Mouse (Mus musculus) right cerebral cortex, postnatal 4 days (tissue): ENCODE measurements around the gene Tgoln1.

ENCODE experiments used
- DNase-seq: peaks from one replicate; pipeline ENCODE4 v3.0.0-alpha.2; 2022

Tgoln1 gene

GRCm38 (mm10) chr6:72593011-72593803 lies 23.6 kb downstream of the Tgoln1 start:
- no peak for DNase-seq

GRCm38 (mm10) chr6:72590111-72590510 lies 26.7 kb downstream of the Tgoln1 start:
- no peak for DNase-seq

GRCm38 (mm10) chr6:72588307-72588706 lies 28.5 kb downstream of the Tgoln1 start:
- DNase-seq: no peak

GRCm38 (mm10) chr6:72586701-72587100 lies 30.1 kb downstream of the Tgoln1 start:
- no peak for DNase-seq

- no peak for DNase-seq
Measured at GRCm38 (mm10) chr6:72584154-72584553, 32.6 kb downstream of the Tgoln1 start.

- no peak for DNase-seq
Measured at GRCm38 (mm10) chr6:72583211-72583839, 33.5 kb downstream of the Tgoln1 start.

GRCm38 (mm10) chr6:72581625-72582382 lies 35.0 kb downstream of the Tgoln1 start:
- DNase-seq: no peak

- no peak for DNase-seq
Measured at GRCm38 (mm10) chr6:72576041-72576440, 40.8 kb downstream of the Tgoln1 start.

GRCm38 (mm10) chr6:72571826-72572225 lies 45.0 kb downstream of the Tgoln1 start:
- DNase-seq: no peak

GRCm38 (mm10) chr6:72570644-72571397 lies 46.0 kb downstream of the Tgoln1 start:
- no peak for DNase-seq

- DNase-seq: no peak
Measured at GRCm38 (mm10) chr6:72568736-72569135, 48.1 kb downstream of the Tgoln1 start.

GRCm38 (mm10) chr6:72567508-72567907 lies 49.3 kb downstream of the Tgoln1 start:
- no peak for DNase-seq

- DNase-seq: peak; percentile 90
Measured at GRCm38 (mm10) chr6:72566044-72566443, 50.8 kb downstream of the Tgoln1 start.

- DNase-seq: no peak
Measured at GRCm38 (mm10) chr6:72565506-72565905, 51.3 kb downstream of the Tgoln1 start.

GRCm38 (mm10) chr6:72562894-72563293 lies 53.9 kb downstream of the Tgoln1 start:
- no peak for DNase-seq

GRCm38 (mm10) chr6:72562486-72562885 lies 54.3 kb downstream of the Tgoln1 start:
- DNase-seq: no peak

GRCm38 (mm10) chr6:72560801-72561200 lies 56.0 kb downstream of the Tgoln1 start:
- no peak for DNase-seq
